Mouse (Mus musculus) midbrain, postnatal 0 days (tissue): ENCODE measurements around the gene 1600002K03Rik. TPM values are rescaled to one million over a fixed set of nuclear protein-coding genes. Genes with fewer than 3 reads are reported as not detected.

Source experiments
- ATAC-seq: fragments of 200-750 bp; cut with Nextera tagmentation; 2 replicates; pipeline ENCODE4 v1.8.0; 2017; ENCODE audit warnings: moderate number of reproducible peaks, mild to moderate bottlenecking, moderate TSS enrichment, moderate library complexity; ENCODE audit not compliant: low FRiP score
- DNase-seq: peaks from one replicate; pipeline ENCODE4 v3.0.0-alpha.2; 2015; ENCODE audit warnings: low spot score
- H3K27ac ChIP-seq: fragments of 300-500 bp; sonication (generic); 2 replicates; pipeline ENCODE4 v1.5.1; 2014; ENCODE audit warnings: low read depth, mild to moderate bottlenecking, low read length, mixed read lengths
- H3K27me3 ChIP-seq: fragments of 300-500 bp; sonication (generic); 2 replicates; pipeline ENCODE4 v1.6.1; 2014; ENCODE audit warnings: low read length, control low read depth, mixed read lengths; ENCODE audit not compliant: insufficient read depth
- H3K36me3 ChIP-seq: fragments of 300-500 bp; sonication (generic); 2 replicates; pipeline ENCODE4 v1.6.1; 2014; ENCODE audit warnings: low read length, control low read depth, mixed read lengths; ENCODE audit not compliant: insufficient read depth
- H3K4me1 ChIP-seq: fragments of 300-500 bp; sonication (generic); 2 replicates; pipeline ENCODE4 v1.6.1; 2014; ENCODE audit warnings: mild to moderate bottlenecking, control low read depth, antibody characterized with exemption, low read length, mixed read lengths; ENCODE audit not compliant: insufficient read depth
- H3K4me2 ChIP-seq: fragments of 300-500 bp; sonication (generic); 2 replicates; pipeline ENCODE4 v1.6.1; 2014; ENCODE audit warnings: low read depth, mild to moderate bottlenecking, low read length, mixed read lengths; ENCODE audit not compliant: poor library complexity, severe bottlenecking
- H3K4me3 ChIP-seq: fragments of 300-500 bp; sonication (generic); 2 replicates; pipeline ENCODE4 v1.5.1; 2014; ENCODE audit warnings: low read depth, mild to moderate bottlenecking, low read length, moderate library complexity
- H3K9ac ChIP-seq: fragments of 300-500 bp; sonication (generic); replicated peaks from 2 replicates; pipeline ENCODE4 v1.6.1; 2014; ENCODE audit warnings: mild to moderate bottlenecking, low read length, moderate library complexity, mixed read lengths; ENCODE audit not compliant: poor library complexity, severe bottlenecking
- H3K9me3 ChIP-seq: fragments of 300-500 bp; sonication (generic); 2 replicates; pipeline ENCODE4 v1.6.1; 2016; ENCODE audit warnings: low read length, control low read depth
- CTCF ChIP-seq: IDR thresholded peaks from 2 replicates; pipeline ENCODE4 v1.5.1; 2016; ENCODE audit warnings: antibody characterized with exemption, mild to moderate bottlenecking
- WGBS: fragments of 180-500 bp; shearing (Covaris S2); extraction: QIAGEN DNeasy Blood & Tissue Kit; methylation state at CpG from one replicate; pipeline ENCODE4 v1.1.7; 2014; 5-methylcytosine and 5-hydroxymethylcytosine counted together
- polyA plus RNA-seq: library from polyadenylated mRNA; unstranded; fragments of >200 nt; fragmentation: Nextera tagmentation; extraction: Ambion mirVana; gene quantifications from 2 replicates; pipeline ENCODE4 v1.2.1, GENCODE M21; 2015
- total RNA-seq: library from RNA; depleted of rRNA; stranded (reverse); fragments of >200 nt; gene quantifications from 2 replicates; pipeline ENCODE4 v1.2.3, GENCODE M21; 2014

Gene 1600002K03Rik
- total and polyA plus RNA-seq, 2 experiments from 2014 or later: 2.8 to 4.1 TPM

DNA sequence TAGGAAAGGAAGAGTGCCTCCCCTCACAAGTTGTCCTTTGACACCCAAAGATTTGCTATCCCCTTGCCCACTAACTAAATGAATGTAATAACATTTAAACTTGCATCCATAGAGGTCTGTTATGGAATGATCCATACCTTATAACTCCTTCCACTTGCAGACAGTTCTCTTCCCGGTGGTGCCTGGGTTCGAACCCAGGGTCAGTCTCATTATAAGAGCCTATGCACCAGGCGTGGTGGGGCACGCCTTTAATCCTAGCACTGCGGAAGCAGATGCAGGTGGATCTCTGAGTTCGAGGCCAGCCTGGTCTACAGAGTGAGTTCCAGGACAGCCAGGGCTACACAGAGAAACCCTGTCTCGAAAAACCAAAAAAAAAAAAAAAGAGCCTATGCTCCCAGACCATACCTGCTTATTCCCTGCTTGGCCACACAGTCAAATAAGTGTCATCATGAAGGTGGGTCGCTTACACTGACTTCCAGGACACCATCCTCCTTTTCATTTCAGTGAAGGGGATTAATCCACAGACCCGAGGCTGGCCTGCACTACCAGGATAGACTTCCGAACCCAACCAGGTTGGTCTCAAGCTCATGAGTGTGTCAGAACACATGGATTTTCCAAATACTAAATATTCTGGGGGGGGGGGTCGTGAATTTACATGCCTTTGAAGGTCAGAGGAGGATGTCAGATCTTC lies 32.6 kb upstream of the 1600002K03Rik start:
- Histone ChIP-seq H3K4me3 (no peak overlapping the region), H3K4me1 (peaks cover 20% of the 10 kb centered on the region), H3K27ac (no peak overlapping the region), H3K9ac (no peak overlapping the region), H3K36me3 (peaks cover 17% of the 10 kb centered on the region), H3K4me2 (no peak overlapping the region), H3K9me3 (no peaks in the 10 kb centered on the region), H3K27me3 (no peaks in the 10 kb centered on the region)
- no peak for ATAC-seq
- no peak for TF ChIP-seq CTCF
- WGBS: 78% methylated on average over 11 of the region's 11 CpGs
- no peak for DNase-seq

DNA sequence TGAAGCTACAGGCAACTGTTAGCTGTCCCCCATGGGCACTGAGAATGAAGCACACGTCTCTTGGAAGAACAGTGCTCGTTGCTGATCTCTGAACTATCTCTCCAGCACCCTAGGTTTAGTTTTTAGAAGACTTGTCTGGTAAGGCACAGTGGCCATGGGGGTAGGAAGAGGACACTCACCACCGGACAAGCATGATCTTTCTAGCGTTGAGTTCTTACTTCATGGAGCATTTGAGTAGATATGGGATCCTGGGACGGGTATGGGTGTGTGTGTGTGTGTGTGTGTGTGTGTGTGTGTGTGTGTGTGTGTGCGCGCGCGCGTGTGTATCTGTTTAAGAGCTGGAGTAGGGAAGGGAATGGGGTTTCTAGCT lies 32.1 kb upstream of the 1600002K03Rik start, which contains the start of gene Cbarp:
TSS of gene Cbarp (minus strand) at position 170 of the 370 bp plus-strand sequence.
- ATAC-seq (no peak), DNase-seq (no peak)
- TF ChIP-seq CTCF: no peak
- WGBS: 80% methylated on average over 10 of the region's 10 CpGs
- H3K9me3 ChIP-seq: no peaks in the 10 kb centered on the region
- peak within 1 kb of the TSS; percentile 89 for H3K4me2 ChIP-seq
- peak within 1 kb of the TSS; percentile 97 for H3K27ac ChIP-seq
- peak within 1 kb of the TSS; percentile 72 for H3K4me3 ChIP-seq
- peaks cover 13% of the 10 kb centered on the region for H3K36me3 ChIP-seq
- H3K27me3 ChIP-seq: no peaks in the 10 kb centered on the region
- H3K9ac ChIP-seq: 0 out of 2 replicates have a peak within 1 kb of the TSS, but pooled peaks have one; percentile 36
- H3K4me1 ChIP-seq: peaks cover 20% of the 10 kb centered on the region

DNA sequence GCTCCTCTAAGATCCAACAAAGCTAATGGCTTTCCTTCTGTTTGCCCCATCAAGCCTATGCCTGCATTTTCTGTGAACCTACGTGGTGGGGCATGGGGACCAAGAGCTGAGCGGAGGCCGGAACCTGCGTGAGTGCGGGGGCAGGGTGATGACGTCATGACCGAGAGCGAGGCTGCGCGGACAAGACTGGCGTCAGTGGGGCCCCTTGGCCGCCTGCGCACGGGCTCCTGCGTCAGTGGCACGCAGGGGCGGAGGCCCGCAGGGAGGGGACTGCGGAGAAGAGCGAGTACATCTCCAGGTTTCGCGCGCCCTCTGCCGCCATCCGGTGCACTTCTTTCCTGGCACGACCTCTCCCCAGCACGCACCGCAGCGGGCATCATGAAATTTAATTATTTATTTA lies 31.5 kb upstream of the 1600002K03Rik start:
- DNase-seq: peak; percentile 95
- H3K27me3 ChIP-seq: no peaks in the 10 kb centered on the region
- H3K36me3 ChIP-seq: peaks cover 14% of the 10 kb centered on the region
- H3K4me1 ChIP-seq: peaks cover 17% of the 10 kb centered on the region
- H3K9ac ChIP-seq: 0 out of 2 replicates have a peak overlapping the region, but pooled peaks have one; percentile 36
- under 1% methylated on average over 29 of the region's 29 CpGs for WGBS
- peak; percentile 65 for ATAC-seq
- H3K4me3 ChIP-seq: peak overlapping the region; percentile 72
- peak overlapping the region; percentile 85 for H3K4me2 ChIP-seq
- H3K9me3 ChIP-seq: no peaks in the 10 kb centered on the region
- H3K27ac ChIP-seq: peak overlapping the region; percentile 89
- TF ChIP-seq CTCF: peak; percentile 74

DNA sequence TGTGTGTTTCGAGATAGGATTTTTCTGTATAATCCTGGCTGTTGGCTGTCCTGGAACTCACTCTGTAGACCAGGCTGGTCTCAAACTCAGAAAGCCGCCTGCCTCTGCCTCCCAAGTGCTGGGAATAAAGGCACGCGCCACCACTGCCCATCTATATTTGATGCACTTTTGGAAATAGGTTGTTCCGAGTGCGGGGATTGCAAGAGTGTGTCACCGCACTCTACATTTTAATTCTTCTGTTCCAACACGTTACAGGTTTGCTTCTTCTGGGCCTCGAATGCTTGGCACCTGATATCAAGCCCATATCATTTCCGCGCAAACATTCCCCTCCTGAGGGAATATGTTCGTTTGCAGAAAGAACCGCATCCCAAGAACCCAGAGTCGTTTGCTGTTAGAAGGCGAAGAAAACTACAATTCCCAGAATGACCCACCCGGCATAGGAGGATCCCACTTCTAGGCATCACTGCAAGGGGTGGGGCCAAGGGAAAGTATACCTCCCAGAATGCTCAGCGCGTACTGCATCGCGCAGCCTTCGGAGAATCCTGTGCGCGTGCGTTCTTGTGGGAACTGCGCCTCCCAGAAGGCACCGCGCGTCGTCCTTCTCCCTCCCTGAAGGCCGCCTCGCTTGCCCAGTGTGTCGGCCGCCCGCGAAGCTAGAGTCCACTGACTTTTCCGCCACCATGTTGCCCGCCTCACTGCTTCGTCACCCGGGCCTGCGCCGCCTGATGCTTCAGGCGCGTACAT lies 30.8 kb upstream of the 1600002K03Rik start:
- peak overlapping the region; percentile 85 for H3K4me2 ChIP-seq
- peak overlapping the region; percentile 89 for H3K27ac ChIP-seq
- H3K9ac ChIP-seq: peak overlapping the region; percentile 88
- ATAC-seq (peak; percentile 84), DNase-seq (peak; percentile 99)
- H3K9me3 ChIP-seq: no peaks in the 10 kb centered on the region
- no peaks in the 10 kb centered on the region for H3K27me3 ChIP-seq
- WGBS: under 1% methylated on average over 43 of the region's 43 CpGs
- TF ChIP-seq CTCF: no peak
- peaks cover 11% of the 10 kb centered on the region for H3K4me1 ChIP-seq
- peak overlapping the region; percentile 72 for H3K4me3 ChIP-seq
- peaks cover 15% of the 10 kb centered on the region for H3K36me3 ChIP-seq

DNA sequence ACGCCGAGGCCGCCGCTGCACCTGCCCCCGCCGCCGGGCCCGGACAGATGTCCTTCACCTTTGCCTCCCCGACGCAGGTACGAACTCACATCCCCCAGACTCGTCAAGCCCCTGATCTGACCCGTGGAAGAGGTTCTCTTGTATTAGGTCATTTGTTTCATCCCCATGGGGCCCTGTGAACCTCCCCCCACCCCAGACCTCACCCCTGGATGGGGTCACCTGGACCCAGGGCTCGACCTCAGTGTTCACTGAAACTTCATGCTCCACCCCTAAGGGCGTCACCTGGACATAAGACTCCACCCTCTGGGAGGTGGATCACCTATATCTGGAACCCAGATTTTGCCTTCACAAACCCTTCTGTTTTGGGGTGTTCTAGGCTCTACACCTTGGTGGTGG lies 30.2 kb upstream of the 1600002K03Rik start:
- no peak for ATAC-seq
- H3K4me2 ChIP-seq: peak overlapping the region; percentile 85
- H3K9ac ChIP-seq: peak overlapping the region; percentile 88
- WGBS: 0% methylated on average over 15 of the region's 15 CpGs
- peaks cover 15% of the 10 kb centered on the region for H3K36me3 ChIP-seq
- TF ChIP-seq CTCF: no peak
- H3K4me1 ChIP-seq: peaks cover 5% of the 10 kb centered on the region; the same call in 1 of the 2 replicates
- H3K27me3 ChIP-seq: no peaks in the 10 kb centered on the region
- DNase-seq: no peak
- H3K9me3 ChIP-seq: no peaks in the 10 kb centered on the region
- peak overlapping the region; percentile 72 for H3K4me3 ChIP-seq
- H3K27ac ChIP-seq: peak overlapping the region; percentile 89

DNA sequence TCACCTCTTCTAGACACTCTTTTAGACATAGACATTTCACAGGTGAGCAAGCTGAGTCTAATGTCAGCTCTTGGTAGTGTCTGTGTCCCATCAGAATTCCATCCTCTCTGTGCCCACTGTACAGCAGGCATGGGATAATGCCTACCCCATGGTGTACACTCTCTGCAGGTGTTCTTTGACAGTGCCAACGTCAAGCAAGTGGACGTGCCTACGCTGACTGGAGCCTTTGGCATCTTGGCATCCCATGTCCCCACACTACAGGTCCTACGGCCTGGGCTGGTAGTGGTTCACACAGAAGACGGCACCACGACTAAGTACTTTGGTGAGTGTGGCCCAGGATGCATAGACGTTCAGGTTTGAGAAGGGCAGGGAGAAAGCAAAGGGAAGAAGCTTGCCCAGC lies 29.1 kb upstream of the 1600002K03Rik start:
- no peaks in the 10 kb centered on the region for H3K27me3 ChIP-seq
- WGBS: 91% methylated on average over 7 of the region's 7 CpGs
- peaks cover 15% of the 10 kb centered on the region for H3K36me3 ChIP-seq
- peaks cover 5% of the 10 kb centered on the region; the same call in 1 of the 2 replicates for H3K4me1 ChIP-seq
- H3K9me3 ChIP-seq: no peaks in the 10 kb centered on the region
- no peak overlapping the region for H3K9ac ChIP-seq
- DNase-seq (no peak), ATAC-seq (no peak)
- no peak overlapping the region for H3K4me3 ChIP-seq
- no peak for TF ChIP-seq CTCF
- H3K4me2 ChIP-seq: no peak overlapping the region
- no peak overlapping the region for H3K27ac ChIP-seq
